Mouse (Mus musculus) liver, embryonic 13.5 days (tissue): Measurements from ENCODE around the gene Mvb12a. TPM values are rescaled to one million over a fixed set of nuclear protein-coding genes. Genes with fewer than 3 reads are reported as not detected.

Experiments used
- ATAC-seq: fragments of 200-750 bp; cut with Nextera tagmentation; 2 replicates; pipeline ENCODE4 v1.8.0; 2017; ENCODE audit warnings: low read depth, mild to moderate bottlenecking, moderate number of reproducible peaks, moderate library complexity
- DNase-seq: peaks from one replicate; pipeline ENCODE4 v3.0.0; 2022
- H3K27ac ChIP-seq: fragments of 300-500 bp; sonication (generic); 2 replicates; pipeline ENCODE4 v1.5.1; 2015; ENCODE audit warnings: moderate library complexity, mild to moderate bottlenecking, inconsistent platforms
- H3K27me3 ChIP-seq: fragments of 300-500 bp; sonication (generic); 2 replicates; pipeline ENCODE4 v1.6.1; 2015; ENCODE audit warnings: mild to moderate bottlenecking, inconsistent platforms
- H3K36me3 ChIP-seq: fragments of 300-500 bp; sonication (generic); 2 replicates; pipeline ENCODE4 v1.6.1; 2015; ENCODE audit warnings: mild to moderate bottlenecking, inconsistent platforms
- H3K4me1 ChIP-seq: fragments of 300-500 bp; sonication (generic); replicated peaks from 2 replicates; pipeline ENCODE4 v1.6.1; 2015; ENCODE audit warnings: inconsistent platforms
- H3K4me2 ChIP-seq: fragments of 300-500 bp; sonication (generic); 2 replicates; pipeline ENCODE4 v1.6.1; 2015; ENCODE audit warnings: inconsistent platforms, mild to moderate bottlenecking, moderate library complexity
- H3K4me3 ChIP-seq: fragments of 300-500 bp; sonication (generic); replicated peaks from 2 replicates; pipeline ENCODE4 v1.5.1; 2015; ENCODE audit warnings: mild to moderate bottlenecking, inconsistent platforms
- H3K9ac ChIP-seq: fragments of 300-500 bp; sonication (generic); 2 replicates; pipeline ENCODE4 v1.6.1; 2015; ENCODE audit warnings: mild to moderate bottlenecking, inconsistent platforms
- H3K9me3 ChIP-seq: fragments of 300-500 bp; sonication (generic); replicated peaks from 2 replicates; pipeline ENCODE4 v1.6.1; 2016; ENCODE audit warnings: inconsistent platforms
- WGBS: fragments of 180-500 bp; shearing (Covaris S2); methylation state at CpG from one replicate; pipeline ENCODE4 v1.1.7; 2015; ENCODE audit not compliant: insufficient replicate concordance; 5-methylcytosine and 5-hydroxymethylcytosine counted together
- polyA plus RNA-seq: library from polyadenylated mRNA; unstranded; fragments of >200 nt; fragmentation: Nextera tagmentation; extraction: Ambion mirVana; gene quantifications from 2 replicates; pipeline ENCODE4 v1.2.1, GENCODE M21; 2015

Mvb12a gene
- polyA plus RNA-seq, 1 experiment from 2014 or later: 33.9 TPM

- 65% methylated on average over 6 of the region's 6 CpGs for WGBS
- H3K4me2 ChIP-seq: no peak overlapping the region
- H3K9me3 ChIP-seq: no peaks in the 10 kb centered on the region
- H3K4me1 ChIP-seq: peaks cover 20% of the 10 kb centered on the region
- no peak overlapping the region for H3K9ac ChIP-seq
- ATAC-seq: no peak
- H3K36me3 ChIP-seq: peaks cover 9% of the 10 kb centered on the region; the same call in 1 of the 2 replicates
- H3K27ac ChIP-seq: no peak overlapping the region
- H3K4me3 ChIP-seq: no peak overlapping the region
- peaks cover 14% of the 10 kb centered on the region for H3K27me3 ChIP-seq
- DNase-seq: no peak
Observed at GRCm38 (mm10) chr8:71552770-71553169, 10.0 kb downstream of the Mvb12a start.

DNA sequence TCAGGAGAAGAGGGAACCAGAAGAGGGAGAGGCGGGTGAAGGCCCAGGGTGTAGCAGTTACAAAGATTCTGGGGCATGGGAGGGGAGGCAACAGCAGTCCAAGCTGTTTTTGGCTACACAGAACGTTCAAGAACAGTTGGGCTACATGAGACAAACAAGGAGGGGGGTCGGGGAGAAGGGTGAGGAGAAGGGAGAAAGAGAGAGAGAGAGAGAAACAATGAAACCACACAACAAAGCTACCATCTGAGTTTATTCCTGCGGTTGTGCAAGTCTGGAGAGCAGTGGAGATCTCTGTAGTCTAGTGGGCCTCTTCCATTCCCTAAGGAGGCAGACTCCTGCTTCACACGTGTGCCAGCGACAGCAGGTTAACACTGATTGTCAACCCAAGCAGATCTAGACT is 11.3 kb downstream of the Mvb12a start:
- Histone ChIP-seq H3K27me3 (peaks cover 26% of the 10 kb centered on the region), H3K4me3 (no peak overlapping the region), H3K4me1 (peaks cover 29% of the 10 kb centered on the region), H3K9me3 (no peaks in the 10 kb centered on the region), H3K4me2 (no peak overlapping the region), H3K27ac (no peak overlapping the region), H3K9ac (no peak overlapping the region), H3K36me3 (no peaks in the 10 kb centered on the region)
- 57% methylated on average over 6 of the region's 6 CpGs for WGBS
- ATAC-seq: no peak
- no peak for DNase-seq

- Histone ChIP-seq H3K9ac (no peak overlapping the region; the same call in 1 of the 2 replicates), H3K4me2 (no peak overlapping the region), H3K36me3 (no peaks in the 10 kb centered on the region), H3K4me3 (no peak overlapping the region), H3K4me1 (peaks cover 35% of the 10 kb centered on the region), H3K9me3 (no peaks in the 10 kb centered on the region), H3K27me3 (peaks cover 32% of the 10 kb centered on the region), H3K27ac (peak overlapping the region; percentile 34; the same call in 1 of the 2 replicates)
- DNase-seq: no peak
- 65% methylated on average over 2 of the region's 2 CpGs for WGBS
- ATAC-seq: no peak
Observed at GRCm38 (mm10) chr8:71554644-71555043, 11.9 kb downstream of the Mvb12a start.

GRCm38 (mm10) chr8:71558071-71558957 is 15.6 kb downstream of the Mvb12a start, which contains the start of gene Tmem221:
Gene Tmem221, minus strand, starts transcription at chr8:71558871.
- H3K4me2 ChIP-seq: peak within 1 kb of the TSS; percentile 96
- peak within 1 kb of the TSS; percentile 62 for H3K27ac ChIP-seq
- peak within 1 kb of the TSS; percentile 69 for H3K9ac ChIP-seq
- H3K36me3 ChIP-seq: no peaks in the 10 kb centered on the region
- H3K27me3 ChIP-seq: peaks cover 50% of the 10 kb centered on the region
- no peaks in the 10 kb centered on the region for H3K9me3 ChIP-seq
- peak within 1 kb of the TSS; percentile 66 for H3K4me3 ChIP-seq
- H3K4me1 ChIP-seq: peaks cover 67% of the 10 kb centered on the region
- DNase-seq (no peak), ATAC-seq (peak; percentile 8)
- 6% methylated on average over 69 of the region's 70 CpGs for WGBS

DNA sequence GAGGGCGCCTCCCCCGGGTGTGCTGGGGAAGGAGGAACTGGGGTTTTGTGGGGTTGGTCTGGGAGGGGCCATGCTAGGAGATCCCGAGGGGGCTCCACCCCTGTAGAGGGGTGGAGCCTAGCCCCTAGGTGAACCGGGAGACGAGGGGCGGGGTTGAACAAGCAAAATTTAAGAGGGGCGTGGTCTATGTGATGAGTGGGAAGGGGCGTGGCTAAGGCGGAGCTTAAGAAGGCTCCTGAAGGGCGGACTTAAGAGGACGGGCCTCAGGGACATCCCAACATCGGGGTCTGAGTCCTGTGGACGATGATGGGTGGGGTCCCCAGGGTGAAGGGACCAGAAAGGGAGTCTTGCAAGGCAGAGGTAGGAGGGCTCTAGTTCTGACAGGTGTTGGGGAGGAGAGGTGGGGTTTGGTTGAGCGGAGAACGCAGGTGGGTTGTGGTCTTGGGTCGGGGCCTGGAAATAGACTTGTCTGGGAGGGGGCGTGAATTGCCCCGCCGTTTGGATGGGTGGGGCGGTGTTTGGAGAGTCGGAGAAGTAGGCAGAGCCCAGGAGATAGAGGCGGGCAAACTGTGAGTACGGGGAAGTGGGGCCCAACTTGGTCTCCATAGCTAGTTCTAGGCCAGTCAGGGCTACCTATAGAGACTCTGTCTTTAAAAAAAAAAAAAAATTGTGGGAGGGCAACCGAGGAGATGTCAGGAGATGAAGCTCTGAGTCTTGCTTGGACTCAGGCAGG is 16.4 kb downstream of the Mvb12a start:
- WGBS: 2% methylated on average over 24 of the region's 24 CpGs
- H3K4me1 ChIP-seq: peaks cover 62% of the 10 kb centered on the region
- H3K36me3 ChIP-seq: no peaks in the 10 kb centered on the region
- peak overlapping the region; percentile 69 for H3K9ac ChIP-seq
- H3K9me3 ChIP-seq: peaks cover 4% of the 10 kb centered on the region; the same call in 1 of the 2 replicates
- DNase-seq (peak; percentile 77), ATAC-seq (peak; percentile 73)
- peak overlapping the region; percentile 96 for H3K4me2 ChIP-seq
- peak overlapping the region; percentile 66 for H3K4me3 ChIP-seq
- peak overlapping the region; percentile 62 for H3K27ac ChIP-seq
- H3K27me3 ChIP-seq: peaks cover 54% of the 10 kb centered on the region

- ATAC-seq: peak; percentile 52
- peak overlapping the region; percentile 62 for H3K27ac ChIP-seq
- DNase-seq: no peak
- WGBS: 28% methylated on average over 3 of the region's 3 CpGs
- H3K27me3 ChIP-seq: peaks cover 54% of the 10 kb centered on the region
- peak overlapping the region; percentile 96 for H3K4me2 ChIP-seq
- peaks cover 52% of the 10 kb centered on the region for H3K4me1 ChIP-seq
- peak overlapping the region; percentile 60; the same call in 1 of the 2 replicates for H3K9ac ChIP-seq
- 0 out of 2 replicates have a peak overlapping the region, but pooled peaks have one; percentile 66 for H3K4me3 ChIP-seq
- no peaks in the 10 kb centered on the region for H3K36me3 ChIP-seq
- peaks cover 8% of the 10 kb centered on the region; the same call in 1 of the 2 replicates for H3K9me3 ChIP-seq
Observed at GRCm38 (mm10) chr8:71560071-71560470, 17.3 kb downstream of the Mvb12a start.

- 85% methylated on average over 5 of the region's 5 CpGs for WGBS
- Histone ChIP-seq H3K27ac (no peak overlapping the region), H3K27me3 (peaks cover 54% of the 10 kb centered on the region), H3K9me3 (peaks cover 8% of the 10 kb centered on the region; the same call in 1 of the 2 replicates), H3K9ac (no peak overlapping the region), H3K4me1 (peaks cover 48% of the 10 kb centered on the region), H3K4me2 (no peak overlapping the region), H3K36me3 (no peaks in the 10 kb centered on the region), H3K4me3 (no peak overlapping the region)
- DNase-seq: no peak
- no peak for ATAC-seq
Observed at GRCm38 (mm10) chr8:71560765-71561164, 18.0 kb downstream of the Mvb12a start.

GRCm38 (mm10) chr8:71561401-71561800 is 18.7 kb downstream of the Mvb12a start:
- Histone ChIP-seq H3K27me3 (peaks cover 54% of the 10 kb centered on the region), H3K4me2 (no peak overlapping the region; the same call in 1 of the 2 replicates)
- ATAC-seq: no peak

DNA sequence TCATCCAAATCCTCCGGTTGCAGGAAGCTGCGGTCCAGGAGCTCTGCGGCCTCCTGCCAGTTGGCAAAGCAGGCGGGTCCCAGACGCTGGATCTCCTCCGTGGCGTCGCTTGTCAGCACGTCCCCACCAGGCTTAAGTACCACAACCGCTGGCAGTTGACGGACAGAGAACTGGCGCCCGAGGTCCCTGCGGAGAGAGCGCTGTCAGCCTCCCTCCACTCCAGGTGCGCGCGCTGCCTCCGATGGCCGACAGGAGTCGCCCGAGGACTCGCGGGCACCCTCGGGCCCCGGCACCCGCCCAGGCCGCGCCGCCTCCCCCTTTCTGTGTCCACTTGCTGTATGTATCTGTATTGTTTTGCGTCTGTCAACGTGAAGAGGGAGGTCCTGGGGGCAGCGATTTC is 20.0 kb downstream of the Mvb12a start:
- H3K27ac ChIP-seq: no peak overlapping the region
- 0 out of 2 replicates have a peak overlapping the region, but pooled peaks have one; percentile 33 for H3K9ac ChIP-seq
- DNase-seq (peak; percentile 54), ATAC-seq (no peak)
- peaks cover 46% of the 10 kb centered on the region for H3K27me3 ChIP-seq
- H3K36me3 ChIP-seq: no peaks in the 10 kb centered on the region
- H3K4me3 ChIP-seq: peak overlapping the region; percentile 25; the same call in 1 of the 2 replicates
- 1% methylated on average over 33 of the region's 33 CpGs for WGBS
- H3K4me1 ChIP-seq: peaks cover 48% of the 10 kb centered on the region
- peaks cover 8% of the 10 kb centered on the region; the same call in 1 of the 2 replicates for H3K9me3 ChIP-seq
- peak overlapping the region; percentile 60 for H3K4me2 ChIP-seq

More at GRCm38 (mm10) chr8:71561401-71561800, 18.7 kb downstream of the Mvb12a start:
- Histone ChIP-seq H3K27ac (no peak overlapping the region), H3K9ac (no peak overlapping the region), H3K36me3 (no peaks in the 10 kb centered on the region), H3K4me3 (no peak overlapping the region), H3K9me3 (peaks cover 8% of the 10 kb centered on the region; the same call in 1 of the 2 replicates), H3K4me1 (peaks cover 48% of the 10 kb centered on the region)
- 4% methylated on average over 15 of the region's 15 CpGs for WGBS
- no peak for DNase-seq

DNA sequence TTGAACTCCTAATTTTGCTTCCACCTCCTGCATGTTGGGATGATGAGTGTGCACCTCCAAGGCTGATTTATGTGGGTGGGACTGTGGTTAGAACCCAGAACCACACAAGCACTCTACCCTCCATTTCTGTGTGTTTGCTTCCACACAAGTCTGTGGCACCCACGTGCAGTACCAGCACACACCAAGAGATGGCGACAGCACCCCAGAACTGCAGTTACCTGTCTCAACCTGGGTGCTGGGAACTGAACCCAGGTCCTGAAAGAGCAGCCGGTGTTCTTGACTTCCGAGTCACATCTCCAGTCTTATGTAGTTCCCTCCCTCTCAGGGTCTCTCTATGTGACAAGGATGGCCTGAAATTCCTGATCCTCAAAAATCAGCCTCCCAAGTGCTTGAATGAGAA is 21.3 kb downstream of the Mvb12a start:
- WGBS: 74% methylated on average over 4 of the region's 4 CpGs
- Histone ChIP-seq H3K4me1 (peaks cover 42% of the 10 kb centered on the region), H3K36me3 (no peaks in the 10 kb centered on the region), H3K4me2 (no peak overlapping the region), H3K9ac (no peak overlapping the region), H3K9me3 (peaks cover 8% of the 10 kb centered on the region; the same call in 1 of the 2 replicates), H3K27ac (no peak overlapping the region), H3K4me3 (no peak overlapping the region), H3K27me3 (peaks cover 46% of the 10 kb centered on the region)
- DNase-seq (no peak), ATAC-seq (no peak)

DNA sequence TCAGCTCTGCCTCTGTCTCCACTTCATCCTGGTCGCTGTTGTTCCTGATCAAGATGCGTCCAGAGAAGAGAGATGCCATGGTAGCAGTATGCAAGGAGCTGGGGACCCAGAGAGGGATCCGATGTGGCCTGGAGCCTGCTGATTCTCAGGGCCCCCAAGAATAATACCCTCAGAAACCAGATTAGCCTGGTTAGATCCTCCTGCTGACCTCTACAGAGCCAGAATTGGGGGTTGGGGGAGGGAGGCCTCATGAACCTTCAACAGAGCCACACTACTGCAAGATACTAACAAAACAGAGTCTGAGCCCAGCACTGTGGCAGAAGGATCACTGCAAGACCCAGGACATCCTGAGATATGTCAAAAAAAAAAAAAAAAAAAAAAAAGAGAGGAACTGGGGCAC is 23.8 kb downstream of the Mvb12a start, which contains the start of gene Nxnl1:
Gene Nxnl1, minus strand, starts transcription at position 101 of the 400 bp plus-strand sequence.
- Histone ChIP-seq H3K9ac (no peak within 1 kb of the TSS), H3K4me3 (no peak within 1 kb of the TSS), H3K27ac (no peak within 1 kb of the TSS), H3K4me2 (no peak within 1 kb of the TSS), H3K4me1 (peaks cover 40% of the 10 kb centered on the region), H3K36me3 (no peaks in the 10 kb centered on the region), H3K9me3 (peaks cover 8% of the 10 kb centered on the region; the same call in 1 of the 2 replicates), H3K27me3 (peaks cover 61% of the 10 kb centered on the region)
- WGBS: 66% methylated on average over 3 of the region's 3 CpGs
- DNase-seq (no peak), ATAC-seq (no peak)
